Mouse (Mus musculus) forebrain, embryonic 15.5 days (tissue): ENCODE measurements at regions not wholly inside any gene's neighbourhood (a gene's known extent, or its start where the extent isn't known, plus 50 kb on each side); places are given as distances from the start of the nearest gene placed in this dataset.
A peak's percentile ranks its signal among the peaks of the same experiment; 100 is the strongest.

Experiments used
- ATAC-seq: fragments of 200-750 bp; cut with Nextera tagmentation; replicated peaks from 2 replicates; pipeline ENCODE4 v1.8.0; 2017; ENCODE audit warnings: mild to moderate bottlenecking, moderate TSS enrichment, moderate library complexity
- H3K27ac ChIP-seq: fragments of 300-500 bp; sonication (generic); replicated peaks from 2 replicates; pipeline ENCODE4 v1.5.1; 2015; ENCODE audit warnings: mild to moderate bottlenecking, inconsistent platforms
- H3K27me3 ChIP-seq: fragments of 300-500 bp; sonication (generic); 2 replicates; pipeline ENCODE4 v1.6.1; 2015; ENCODE audit warnings: inconsistent platforms
- H3K36me3 ChIP-seq: fragments of 300-500 bp; sonication (generic); 2 replicates; pipeline ENCODE4 v1.6.1; 2015; ENCODE audit warnings: mild to moderate bottlenecking, inconsistent platforms
- H3K4me1 ChIP-seq: fragments of 300-500 bp; sonication (generic); 2 replicates; pipeline ENCODE4 v1.6.1; 2015; ENCODE audit warnings: inconsistent platforms
- H3K4me2 ChIP-seq: fragments of 300-500 bp; sonication (generic); replicated peaks from 2 replicates; pipeline ENCODE4 v1.6.1; 2015; ENCODE audit warnings: mild to moderate bottlenecking, inconsistent platforms
- H3K4me3 ChIP-seq: fragments of 300-500 bp; sonication (generic); 2 replicates; pipeline ENCODE4 v1.5.1; 2015; ENCODE audit warnings: mild to moderate bottlenecking, inconsistent platforms
- H3K9ac ChIP-seq: fragments of 300-500 bp; sonication (generic); replicated peaks from 2 replicates; pipeline ENCODE4 v1.6.1; 2015; ENCODE audit warnings: mild to moderate bottlenecking, inconsistent platforms
- H3K9me3 ChIP-seq: fragments of 300-500 bp; sonication (generic); 2 replicates; pipeline ENCODE4 v1.6.1; 2016; ENCODE audit warnings: inconsistent platforms
- WGBS: fragments of 180-500 bp; shearing (Covaris S2); methylation state at CpG from one replicate; pipeline ENCODE4 v1.1.7; 2015; ENCODE audit warnings: mixed read lengths; 5-methylcytosine and 5-hydroxymethylcytosine counted together

DNA sequence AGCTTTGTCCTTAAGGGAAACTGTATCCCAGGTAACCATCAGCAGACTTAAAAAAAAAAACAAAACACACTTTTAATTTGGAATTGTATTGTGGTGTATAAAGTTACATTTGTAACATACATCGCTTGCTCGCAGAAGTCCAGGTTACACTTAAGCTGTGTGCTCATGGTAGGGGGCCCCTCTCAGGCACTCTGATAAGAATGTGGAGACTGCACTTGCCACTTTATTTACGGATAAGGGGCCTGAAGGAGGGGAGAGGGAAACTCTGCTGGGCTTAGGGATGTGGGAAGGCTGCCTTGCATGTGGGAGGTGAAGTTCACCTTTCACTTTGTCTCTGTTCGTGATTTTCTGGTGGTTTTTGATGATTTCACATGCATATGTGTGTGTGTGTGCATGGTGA lies 58.7 kb downstream of the Ccdc185 start:
- Histone ChIP-seq H3K9ac (no peak overlapping the region), H3K4me2 (no peak overlapping the region), H3K9me3 (no peaks in the 10 kb centered on the region), H3K27me3 (no peaks in the 10 kb centered on the region), H3K36me3 (no peaks in the 10 kb centered on the region), H3K4me1 (no peaks in the 10 kb centered on the region), H3K4me3 (no peak overlapping the region), H3K27ac (no peak overlapping the region)
- WGBS: 84% methylated on average over 4 of the region's 4 CpGs
- ATAC-seq: no peak

DNA sequence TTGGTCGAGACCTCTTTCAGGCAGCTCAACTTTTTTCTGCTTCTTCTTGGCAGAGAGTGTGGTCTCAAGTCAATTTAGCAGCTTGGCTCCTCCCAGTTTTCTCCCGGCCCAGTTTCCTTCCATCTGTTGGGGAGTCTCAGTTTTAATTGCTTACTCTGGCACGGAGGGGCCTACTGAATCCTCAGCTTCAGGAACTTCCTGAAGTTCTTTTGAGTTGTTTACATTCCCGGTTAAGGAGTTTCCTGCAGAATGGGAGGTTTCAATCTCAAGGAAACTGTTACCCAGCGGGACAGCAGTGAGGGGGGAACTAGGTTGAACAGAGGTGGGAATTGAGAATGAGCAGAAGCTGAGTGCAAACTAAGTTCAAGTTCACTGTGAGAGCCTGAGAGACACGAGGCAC lies 59.2 kb downstream of the Ccdc185 start:
- ATAC-seq: no peak
- Histone ChIP-seq H3K9me3 (no peaks in the 10 kb centered on the region), H3K27ac (no peak overlapping the region), H3K4me1 (no peaks in the 10 kb centered on the region), H3K4me2 (no peak overlapping the region), H3K9ac (no peak overlapping the region), H3K36me3 (no peaks in the 10 kb centered on the region), H3K4me3 (no peak overlapping the region), H3K27me3 (no peaks in the 10 kb centered on the region)
- WGBS: 62% methylated on average over 6 of the region's 6 CpGs

DNA sequence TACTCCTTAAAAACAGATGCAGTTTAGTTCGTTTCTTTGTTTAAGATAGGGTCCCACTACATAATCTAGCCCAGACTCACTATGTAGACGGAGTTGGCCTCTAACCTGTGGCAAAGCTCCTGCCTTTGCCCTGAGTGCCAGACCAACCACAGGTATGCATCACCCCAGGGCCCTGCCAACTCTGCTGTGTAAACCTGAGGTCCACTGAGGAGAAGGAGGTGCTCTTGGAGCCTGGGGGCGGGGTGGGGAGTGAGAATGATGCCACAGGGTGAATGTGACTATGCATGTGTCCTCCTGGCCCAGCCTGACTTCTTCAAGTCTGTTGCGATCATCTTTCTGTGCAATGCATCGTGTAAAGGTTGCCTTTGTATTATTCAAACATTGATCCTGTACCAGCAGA lies 61.8 kb downstream of the Ccdc185 start:
- no peak overlapping the region for H3K4me3 ChIP-seq
- no peak overlapping the region for H3K4me2 ChIP-seq
- no peaks in the 10 kb centered on the region for H3K9me3 ChIP-seq
- H3K4me1 ChIP-seq: peaks cover 10% of the 10 kb centered on the region; the same call in 1 of the 2 replicates
- WGBS: 79% methylated on average over 5 of the region's 5 CpGs
- H3K27me3 ChIP-seq: no peaks in the 10 kb centered on the region
- H3K36me3 ChIP-seq: no peaks in the 10 kb centered on the region
- no peak overlapping the region for H3K9ac ChIP-seq
- no peak for ATAC-seq
- H3K27ac ChIP-seq: no peak overlapping the region

DNA sequence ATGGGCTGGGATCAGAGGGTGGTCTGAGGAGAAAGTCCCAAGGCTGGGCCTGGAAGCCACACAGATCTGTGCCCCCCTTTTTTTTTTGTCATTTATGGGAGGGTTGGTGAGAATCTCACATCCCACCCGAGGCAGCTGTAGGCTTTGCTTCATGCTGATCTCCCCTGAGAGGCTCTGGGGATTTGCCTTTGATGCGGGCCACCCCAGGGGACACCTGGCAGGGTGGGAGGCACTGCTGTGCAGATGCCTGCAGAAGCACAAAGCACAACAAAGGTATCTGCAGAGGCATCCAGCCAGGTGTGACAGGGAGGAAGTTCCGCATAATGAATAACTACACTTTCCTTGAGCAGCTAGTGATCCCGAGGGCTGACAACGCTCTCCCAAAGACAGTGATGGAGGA lies 62.7 kb downstream of the Ccdc185 start:
- no peak overlapping the region for H3K4me3 ChIP-seq
- no peak overlapping the region for H3K4me2 ChIP-seq
- H3K27me3 ChIP-seq: no peaks in the 10 kb centered on the region
- H3K4me1 ChIP-seq: peaks cover 10% of the 10 kb centered on the region; the same call in 1 of the 2 replicates
- 28% methylated on average over 5 of the region's 5 CpGs for WGBS
- H3K27ac ChIP-seq: no peak overlapping the region
- H3K36me3 ChIP-seq: no peaks in the 10 kb centered on the region
- no peak overlapping the region for H3K9ac ChIP-seq
- no peak for ATAC-seq
- no peaks in the 10 kb centered on the region for H3K9me3 ChIP-seq

DNA sequence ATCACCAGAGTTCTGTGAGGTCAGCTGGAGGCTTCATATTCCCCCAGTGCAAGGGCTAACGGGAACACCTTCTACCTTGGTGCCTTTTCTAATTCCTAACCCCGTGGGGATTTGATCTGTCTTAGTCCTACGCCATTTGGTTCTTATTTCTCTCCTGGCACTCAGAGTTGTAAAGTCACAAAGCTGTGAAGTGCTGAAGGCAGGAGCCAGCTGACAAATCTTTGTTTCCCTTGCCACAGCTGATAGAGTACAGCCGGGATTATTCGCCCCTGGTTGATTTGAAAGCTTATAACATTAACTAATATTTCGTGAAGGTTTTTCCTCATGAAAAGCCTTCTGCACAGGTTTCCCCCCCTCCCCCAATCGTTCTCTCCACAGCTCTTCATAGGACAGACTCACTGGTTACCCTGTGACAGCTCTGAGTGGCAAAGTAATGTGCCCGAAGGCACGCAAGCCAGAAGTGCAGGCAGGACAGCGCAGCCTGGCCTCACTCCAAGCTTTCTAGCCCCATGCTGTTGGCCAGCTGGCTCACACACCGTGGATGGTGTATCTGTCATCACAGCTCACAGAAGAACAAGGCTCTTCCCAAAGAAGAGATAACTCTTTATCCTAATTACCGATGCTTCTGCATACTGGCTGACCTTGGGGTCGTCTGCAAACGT lies 66.3 kb downstream of the Ccdc185 start:
- Histone ChIP-seq H3K4me2 (no peak overlapping the region), H3K9me3 (no peaks in the 10 kb centered on the region), H3K27ac (no peak overlapping the region), H3K4me1 (peaks cover 10% of the 10 kb centered on the region; the same call in 1 of the 2 replicates), H3K36me3 (no peaks in the 10 kb centered on the region), H3K27me3 (no peaks in the 10 kb centered on the region), H3K4me3 (no peak overlapping the region), H3K9ac (no peak overlapping the region)
- 0 out of 2 replicates have a peak, but pooled peaks have one; percentile 32 for ATAC-seq
- WGBS: 42% methylated on average over 14 of the region's 14 CpGs
